Mouse (Mus musculus) kidney, embryonic 15.5 days (tissue): ENCODE results near the gene Stmn1. TPM values are rescaled to one million over a fixed set of nuclear protein-coding genes. Genes with fewer than 3 reads are reported as not detected.

Experiments
- ATAC-seq: fragments of 200-750 bp; cut with Nextera tagmentation; replicated peaks from 2 replicates; pipeline ENCODE4 v1.8.0; 2017; ENCODE audit warnings: moderate TSS enrichment; ENCODE audit not compliant: low FRiP score
- H3K27ac ChIP-seq: fragments of 300-500 bp; sonication (generic); 2 replicates; pipeline ENCODE4 v1.5.1; 2015; ENCODE audit warnings: mild to moderate bottlenecking, inconsistent platforms
- H3K27me3 ChIP-seq: fragments of 300-500 bp; sonication (generic); 2 replicates; pipeline ENCODE4 v1.6.1; 2015; ENCODE audit warnings: inconsistent platforms
- H3K36me3 ChIP-seq: fragments of 300-500 bp; sonication (generic); 2 replicates; pipeline ENCODE4 v1.6.1; 2015; ENCODE audit warnings: inconsistent platforms
- H3K4me1 ChIP-seq: fragments of 300-500 bp; sonication (generic); 2 replicates; pipeline ENCODE4 v1.6.1; 2015; ENCODE audit warnings: inconsistent platforms
- H3K4me2 ChIP-seq: fragments of 300-500 bp; sonication (generic); 2 replicates; pipeline ENCODE4 v1.6.1; 2015; ENCODE audit warnings: moderate library complexity, mild to moderate bottlenecking, inconsistent platforms
- H3K4me3 ChIP-seq: fragments of 300-500 bp; sonication (generic); replicated peaks from 2 replicates; pipeline ENCODE4 v1.5.1; 2015; ENCODE audit warnings: mild to moderate bottlenecking, inconsistent platforms
- H3K9ac ChIP-seq: fragments of 300-500 bp; sonication (generic); 2 replicates; pipeline ENCODE4 v1.6.1; 2015; ENCODE audit warnings: mild to moderate bottlenecking, inconsistent platforms
- H3K9me3 ChIP-seq: fragments of 300-500 bp; sonication (generic); replicated peaks from 2 replicates; pipeline ENCODE4 v1.6.1; 2016; ENCODE audit warnings: inconsistent platforms
- WGBS: fragments of 180-500 bp; shearing (Covaris S2); methylation state at CpG from one replicate; pipeline ENCODE4 v1.1.7; 2015; ENCODE audit warnings: mixed read lengths; 5-methylcytosine and 5-hydroxymethylcytosine counted together
- polyA plus RNA-seq: library from polyadenylated mRNA; unstranded; fragments of >200 nt; fragmentation: Nextera tagmentation; extraction: Ambion mirVana; gene quantifications from 2 replicates; pipeline ENCODE4 v1.2.1, GENCODE M21; 2015

Stmn1 gene
- polyA plus RNA-seq: 1,708 and 1,728 TPM in 2 replicates

DNA sequence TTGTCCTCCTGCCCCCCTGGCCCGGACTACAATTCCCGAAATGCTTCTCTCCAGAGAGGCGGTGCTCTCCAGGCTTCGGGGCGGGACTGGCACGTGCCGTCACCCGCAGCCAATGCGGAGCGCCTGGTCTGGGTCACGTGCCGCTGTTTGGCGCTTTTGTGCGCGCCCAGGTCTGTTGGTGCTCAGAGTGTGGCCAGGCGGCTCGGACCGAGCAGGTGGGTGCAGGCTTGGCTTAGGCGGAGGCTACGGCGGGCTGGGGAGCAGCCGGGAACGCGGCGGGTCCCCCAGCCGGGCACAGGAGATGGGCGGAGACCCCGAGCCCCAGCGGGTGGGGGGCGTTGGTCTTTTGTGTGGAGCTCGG lies at the start of gene Stmn1:
Gene Stmn1 (plus strand): TSS at position 106 of the 361 bp plus-strand sequence.
- H3K4me2 ChIP-seq: peak within 1 kb of the TSS; percentile 89
- peak within 1 kb of the TSS; percentile 91 for H3K9ac ChIP-seq
- peaks cover 22% of the 10 kb centered on the region for H3K4me1 ChIP-seq
- peak; percentile 96 for ATAC-seq
- H3K27me3 ChIP-seq: no peaks in the 10 kb centered on the region
- H3K36me3 ChIP-seq: peaks cover 24% of the 10 kb centered on the region
- peak within 1 kb of the TSS; percentile 97 for H3K27ac ChIP-seq
- H3K9me3 ChIP-seq: no peaks in the 10 kb centered on the region
- H3K4me3 ChIP-seq: peak within 1 kb of the TSS; percentile 99
- WGBS: under 1% methylated on average over 30 of the region's 31 CpGs

DNA sequence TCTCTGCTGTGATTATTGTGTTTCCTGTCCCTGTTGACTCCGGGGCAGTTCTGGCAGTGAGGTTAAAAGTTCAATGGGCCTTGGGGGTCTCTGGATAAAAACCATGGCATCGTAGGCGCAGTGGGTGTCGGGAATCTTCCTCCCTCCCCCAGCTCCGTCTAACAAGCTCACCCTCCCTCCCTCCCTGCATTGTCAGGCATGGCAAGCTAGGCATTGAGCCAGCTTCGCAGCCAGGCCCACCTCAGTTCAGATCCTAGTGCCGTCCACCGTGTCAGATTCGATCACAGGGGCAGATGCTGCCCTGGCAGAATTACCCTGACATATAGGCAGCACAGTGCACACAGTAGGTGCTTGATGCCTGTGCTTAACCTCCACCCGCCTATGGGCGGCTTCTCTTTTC lies 46.1 kb upstream of the Stmn1 start:
- no peaks in the 10 kb centered on the region for H3K4me1 ChIP-seq
- H3K4me3 ChIP-seq: no peak overlapping the region
- no peak for ATAC-seq
- peaks cover 59% of the 10 kb centered on the region; the same call in 1 of the 2 replicates for H3K36me3 ChIP-seq
- H3K27me3 ChIP-seq: no peaks in the 10 kb centered on the region
- no peaks in the 10 kb centered on the region for H3K9me3 ChIP-seq
- H3K27ac ChIP-seq: no peak overlapping the region
- WGBS: 62% methylated on average over 11 of the region's 11 CpGs
- no peak overlapping the region for H3K9ac ChIP-seq
- no peak overlapping the region for H3K4me2 ChIP-seq

DNA sequence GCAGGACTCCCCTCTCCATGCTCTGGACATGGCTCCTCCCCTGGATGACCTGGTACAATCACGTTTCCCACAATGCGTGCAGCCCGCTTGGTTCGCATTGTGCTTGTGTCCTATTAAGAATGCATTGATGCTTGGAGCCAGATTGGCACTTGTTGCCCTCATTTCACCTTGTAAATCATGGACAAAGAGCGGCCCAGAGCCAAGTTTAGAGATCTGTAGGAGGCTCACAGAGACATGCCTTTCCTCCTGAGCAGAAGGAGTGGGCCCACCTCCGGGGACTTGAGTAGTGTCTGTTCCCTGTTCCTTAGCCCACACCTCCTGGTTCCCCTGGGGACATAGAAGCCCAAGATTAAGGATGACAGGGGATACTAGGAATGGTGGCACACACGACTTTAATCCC lies 44.2 kb upstream of the Stmn1 start:
- ATAC-seq: no peak
- H3K9ac ChIP-seq: no peak overlapping the region
- H3K4me1 ChIP-seq: no peaks in the 10 kb centered on the region
- no peak overlapping the region for H3K27ac ChIP-seq
- no peaks in the 10 kb centered on the region for H3K9me3 ChIP-seq
- peaks cover 51% of the 10 kb centered on the region; the same call in 1 of the 2 replicates for H3K36me3 ChIP-seq
- WGBS: 89% methylated on average over 7 of the region's 7 CpGs
- no peak overlapping the region for H3K4me3 ChIP-seq
- no peaks in the 10 kb centered on the region for H3K27me3 ChIP-seq
- no peak overlapping the region for H3K4me2 ChIP-seq

DNA sequence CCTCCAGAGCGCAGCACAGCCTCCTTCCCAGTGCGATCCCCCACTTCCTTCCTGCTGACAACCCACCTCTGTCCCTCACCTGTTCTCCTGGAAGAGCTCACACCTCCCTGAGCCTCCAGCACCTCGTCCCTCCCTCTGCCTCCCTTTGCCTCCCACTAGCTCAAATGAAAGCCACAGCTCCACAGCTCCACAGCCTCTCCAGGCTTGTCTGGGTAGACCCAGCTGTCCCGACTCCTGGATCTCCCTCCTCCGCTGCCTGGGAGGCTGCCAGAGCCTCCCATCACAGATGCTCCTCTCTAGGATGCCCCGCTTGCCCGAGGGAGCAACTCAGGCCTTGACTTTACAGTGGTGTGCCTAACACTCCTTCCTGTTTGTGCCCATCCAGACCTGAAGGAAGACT lies 43.0 kb upstream of the Stmn1 start:
- H3K27me3 ChIP-seq: no peaks in the 10 kb centered on the region
- no peak for ATAC-seq
- 66% methylated on average over 7 of the region's 7 CpGs for WGBS
- H3K4me3 ChIP-seq: no peak overlapping the region
- no peak overlapping the region for H3K4me2 ChIP-seq
- peaks cover 2% of the 10 kb centered on the region; the same call in 1 of the 2 replicates for H3K4me1 ChIP-seq
- peaks cover 51% of the 10 kb centered on the region; the same call in 1 of the 2 replicates for H3K36me3 ChIP-seq
- no peaks in the 10 kb centered on the region for H3K9me3 ChIP-seq
- H3K27ac ChIP-seq: no peak overlapping the region
- H3K9ac ChIP-seq: no peak overlapping the region

DNA sequence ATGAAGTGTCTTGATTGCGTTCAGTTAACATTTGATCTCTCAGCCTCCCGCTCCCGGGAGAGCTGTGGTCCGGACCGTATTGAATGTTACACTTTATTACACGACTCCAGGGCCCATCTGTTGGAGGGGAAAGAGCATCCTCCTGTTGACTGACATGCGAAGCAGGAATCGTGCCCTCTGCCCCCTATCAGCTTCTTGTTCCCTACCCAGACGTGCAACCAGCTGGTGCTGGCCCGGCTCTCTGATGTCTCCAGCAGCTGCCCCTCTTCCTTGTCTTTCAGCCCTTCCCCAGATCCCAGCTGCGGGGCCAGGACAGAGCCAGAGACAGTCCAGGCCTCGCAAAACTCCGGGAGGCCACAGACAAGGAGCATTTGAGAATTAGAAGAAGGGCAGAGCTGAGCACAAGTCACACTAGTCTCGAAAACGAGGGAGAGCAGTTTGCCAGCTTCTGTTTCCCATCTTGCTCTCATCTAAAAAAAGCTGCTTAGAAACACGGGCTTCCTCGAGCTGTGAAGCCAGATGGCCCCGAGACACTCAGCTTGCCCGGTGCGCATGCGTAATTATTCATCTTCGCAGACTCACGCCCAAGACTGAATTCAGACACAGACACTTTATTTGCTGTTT lies 37.6 kb upstream of the Stmn1 start:
- Histone ChIP-seq H3K4me2 (peak overlapping the region; percentile 34), H3K27ac (peak overlapping the region; percentile 38; the same call in 1 of the 2 replicates), H3K4me1 (peaks cover 11% of the 10 kb centered on the region), H3K4me3 (no peak overlapping the region), H3K9ac (no peak overlapping the region), H3K9me3 (no peaks in the 10 kb centered on the region), H3K36me3 (peaks cover 17% of the 10 kb centered on the region; the same call in 1 of the 2 replicates), H3K27me3 (no peaks in the 10 kb centered on the region)
- ATAC-seq: no peak
- WGBS: 19% methylated on average over 23 of the region's 23 CpGs

DNA sequence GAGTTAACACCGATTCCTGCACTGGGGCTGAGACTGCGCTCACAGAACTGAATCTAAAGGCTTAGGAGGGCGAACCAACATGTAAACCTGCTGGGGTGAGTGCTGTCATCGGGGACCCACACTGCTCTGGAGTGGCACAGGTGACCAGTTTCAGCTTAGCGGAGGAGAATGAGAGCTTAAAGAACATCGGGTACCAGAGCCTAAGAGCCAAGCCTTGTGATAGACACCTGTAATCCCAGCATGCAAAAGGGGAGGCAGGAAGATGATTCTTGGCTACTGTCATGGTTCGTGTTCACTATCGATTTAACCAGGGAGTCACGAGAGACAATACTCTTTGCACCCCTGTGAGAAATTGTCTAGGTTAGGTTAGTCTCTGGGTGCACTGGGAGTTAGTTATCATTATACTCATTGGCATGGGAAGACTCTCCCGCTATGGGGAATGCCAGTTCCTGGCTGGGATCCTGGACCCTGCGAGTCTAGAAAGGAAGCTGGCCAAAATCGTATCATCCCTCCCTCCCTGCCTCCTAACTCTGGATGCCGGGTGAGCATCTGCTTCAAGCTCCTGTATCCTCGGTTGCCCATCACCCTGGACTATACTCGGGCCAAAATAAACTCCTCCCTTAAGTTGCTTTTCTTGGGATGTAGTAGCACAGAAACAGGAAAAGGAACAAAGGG lies 35.3 kb upstream of the Stmn1 start:
- no peaks in the 10 kb centered on the region for H3K36me3 ChIP-seq
- no peak for ATAC-seq
- WGBS: 82% methylated on average over 15 of the region's 15 CpGs

DNA sequence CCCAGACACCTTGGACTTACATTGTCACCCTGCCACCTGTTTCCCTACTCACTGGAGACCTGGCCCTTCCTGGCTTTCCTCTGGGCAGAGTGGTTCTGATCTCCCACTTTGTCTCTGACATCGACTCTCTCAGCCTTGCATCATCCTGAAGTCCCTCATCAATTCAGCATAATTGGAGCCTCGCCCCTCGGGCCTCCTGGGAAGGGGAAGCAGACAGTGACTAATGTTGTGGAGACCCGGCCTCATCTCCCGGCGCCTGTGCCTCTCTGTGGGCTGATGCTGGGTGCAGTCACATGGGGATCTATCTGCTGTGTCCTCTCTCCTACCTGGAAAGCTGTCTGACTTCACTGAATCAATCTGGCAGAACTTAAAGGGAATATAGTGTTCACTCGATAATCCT lies 31.9 kb upstream of the Stmn1 start:
- no peak for ATAC-seq
- Histone ChIP-seq H3K4me3 (no peak overlapping the region), H3K4me1 (no peaks in the 10 kb centered on the region), H3K4me2 (no peak overlapping the region), H3K9me3 (no peaks in the 10 kb centered on the region), H3K9ac (no peak overlapping the region), H3K36me3 (no peaks in the 10 kb centered on the region), H3K27ac (no peak overlapping the region), H3K27me3 (no peaks in the 10 kb centered on the region)
- WGBS: 24% methylated on average over 7 of the region's 7 CpGs

More for the DNA sequence above, 35.3 kb upstream of the Stmn1 start:
- Histone ChIP-seq H3K27ac (no peak overlapping the region), H3K4me2 (no peak overlapping the region), H3K4me1 (peaks cover 11% of the 10 kb centered on the region), H3K9ac (no peak overlapping the region), H3K9me3 (no peaks in the 10 kb centered on the region), H3K4me3 (no peak overlapping the region), H3K27me3 (no peaks in the 10 kb centered on the region)

DNA sequence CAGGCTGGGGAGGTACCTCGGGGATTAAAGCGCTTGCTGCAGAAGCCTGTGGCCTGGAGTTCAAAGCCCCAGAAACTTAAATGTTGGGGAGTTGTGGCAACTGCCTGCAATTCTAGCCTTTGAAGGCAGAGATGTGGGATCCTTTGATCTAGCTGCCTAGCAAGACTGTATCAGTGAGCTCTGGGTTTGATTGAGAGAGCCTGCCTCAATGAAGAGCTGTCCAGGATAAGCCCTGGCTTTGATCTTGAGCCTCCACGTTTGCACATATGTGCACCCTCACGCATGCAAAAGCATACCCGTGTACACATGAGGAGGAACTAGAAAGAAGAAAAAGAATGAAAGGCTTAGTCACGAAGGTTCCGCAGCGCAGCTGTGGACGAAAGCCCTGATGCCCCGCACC lies 31.5 kb upstream of the Stmn1 start:
- no peak overlapping the region for H3K9ac ChIP-seq
- no peak overlapping the region for H3K4me2 ChIP-seq
- no peaks in the 10 kb centered on the region for H3K36me3 ChIP-seq
- H3K27me3 ChIP-seq: no peaks in the 10 kb centered on the region
- H3K4me1 ChIP-seq: no peaks in the 10 kb centered on the region
- H3K4me3 ChIP-seq: no peak overlapping the region
- no peak overlapping the region for H3K27ac ChIP-seq
- H3K9me3 ChIP-seq: no peaks in the 10 kb centered on the region
- 57% methylated on average over 10 of the region's 10 CpGs for WGBS
- ATAC-seq: no peak

DNA sequence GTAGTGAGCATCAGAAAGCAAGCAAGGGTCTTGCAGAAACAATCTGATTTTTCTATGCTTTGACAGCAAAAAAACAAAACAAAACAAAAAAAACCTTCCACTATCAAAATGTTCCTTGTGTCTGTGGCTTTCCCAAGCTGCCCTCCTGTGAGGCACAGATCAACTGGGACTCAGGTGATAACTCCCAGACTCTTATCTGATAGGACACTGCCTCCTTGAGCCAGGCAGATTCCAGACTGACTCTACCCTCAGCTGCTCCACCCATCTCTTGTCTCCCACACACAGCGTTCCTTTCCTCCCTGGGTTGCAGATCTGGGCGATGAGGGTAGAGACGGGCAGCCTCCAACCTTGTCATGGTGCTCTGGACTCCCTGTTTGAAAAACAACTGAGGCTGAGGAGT lies 29.0 kb upstream of the Stmn1 start:
- Histone ChIP-seq H3K27me3 (no peaks in the 10 kb centered on the region), H3K9me3 (no peaks in the 10 kb centered on the region), H3K4me1 (no peaks in the 10 kb centered on the region), H3K9ac (no peak overlapping the region), H3K36me3 (no peaks in the 10 kb centered on the region), H3K27ac (no peak overlapping the region), H3K4me2 (no peak overlapping the region), H3K4me3 (no peak overlapping the region)
- no peak for ATAC-seq
- 50% methylated on average over 3 of the region's 3 CpGs for WGBS

DNA sequence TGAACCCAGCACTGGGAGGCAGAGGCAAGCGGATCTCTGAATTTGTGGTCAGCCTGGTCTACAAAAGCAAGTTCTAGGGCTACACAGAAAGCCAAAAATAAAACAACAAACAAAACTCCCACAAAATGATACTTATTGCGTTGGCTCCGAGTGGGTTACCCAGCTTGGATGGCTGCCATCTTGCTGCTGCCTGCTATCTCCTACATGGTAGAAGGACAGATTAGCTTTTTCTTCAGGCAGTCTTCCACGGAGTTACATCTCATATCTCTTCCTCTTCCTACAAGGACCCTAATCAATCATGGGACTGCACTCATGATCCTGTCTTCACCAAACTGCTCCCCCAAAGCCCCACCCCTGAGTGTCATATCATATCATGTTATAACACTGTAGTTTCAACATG lies 28.2 kb upstream of the Stmn1 start:
- no peak overlapping the region for H3K4me2 ChIP-seq
- H3K4me3 ChIP-seq: no peak overlapping the region
- H3K36me3 ChIP-seq: no peaks in the 10 kb centered on the region
- H3K9ac ChIP-seq: no peak overlapping the region
- no peaks in the 10 kb centered on the region for H3K4me1 ChIP-seq
- 91% methylated on average over 4 of the region's 4 CpGs for WGBS
- no peaks in the 10 kb centered on the region for H3K9me3 ChIP-seq
- no peak overlapping the region for H3K27ac ChIP-seq
- no peaks in the 10 kb centered on the region for H3K27me3 ChIP-seq
- no peak for ATAC-seq

DNA sequence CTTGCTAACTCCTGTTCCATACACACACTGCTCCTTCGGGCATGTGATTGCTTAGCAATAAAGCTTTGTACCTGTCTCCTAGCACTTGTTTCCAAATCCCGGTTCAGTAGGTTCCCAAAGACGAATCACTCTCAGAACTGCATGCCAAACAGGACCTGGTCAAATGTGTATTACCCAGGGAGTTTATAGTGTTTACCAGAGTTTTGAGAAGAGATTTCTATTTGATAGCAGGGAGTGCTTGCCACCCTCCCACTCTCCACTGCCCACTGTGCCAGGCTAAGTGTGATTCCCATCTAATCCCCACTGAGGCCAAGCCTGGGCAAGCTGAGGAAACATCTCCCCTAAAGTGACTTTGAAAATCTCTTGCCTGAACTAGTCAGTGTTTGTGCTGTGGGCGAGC lies 25.9 kb upstream of the Stmn1 start:
- no peak overlapping the region for H3K27ac ChIP-seq

DNA sequence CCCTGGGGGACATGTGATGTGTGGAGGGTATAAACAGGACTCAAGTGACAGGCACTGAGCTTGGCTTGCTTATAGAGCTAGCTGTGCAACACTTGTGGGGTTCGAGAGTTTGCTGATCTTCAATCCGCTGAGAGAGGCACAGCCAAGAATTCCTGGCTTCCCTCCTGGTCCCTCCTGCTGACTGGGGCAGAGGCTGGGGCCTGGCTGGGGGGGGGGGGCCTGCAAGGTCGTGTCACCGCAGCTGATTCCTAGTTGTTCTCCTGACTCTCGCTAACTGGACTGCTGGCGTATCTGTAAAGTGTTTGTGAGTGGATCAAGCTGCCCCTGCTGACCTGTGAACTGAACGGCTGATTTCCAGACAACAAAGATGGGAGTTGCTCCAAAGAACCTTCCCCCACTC lies 24.5 kb upstream of the Stmn1 start:
- Histone ChIP-seq H3K9ac (no peak overlapping the region), H3K4me1 (0 out of 2 replicates have a peak, but pooled peaks cover 3% of the 10 kb centered on the region), H3K4me2 (no peak overlapping the region), H3K36me3 (no peaks in the 10 kb centered on the region), H3K4me3 (no peak overlapping the region), H3K27ac (no peak overlapping the region), H3K9me3 (no peaks in the 10 kb centered on the region), H3K27me3 (peaks cover 5% of the 10 kb centered on the region; the same call in 1 of the 2 replicates)
- WGBS: 55% methylated on average over 7 of the region's 7 CpGs
- no peak for ATAC-seq

More for the DNA sequence above, 25.9 kb upstream of the Stmn1 start:
- 85% methylated on average over 4 of the region's 4 CpGs for WGBS
- no peaks in the 10 kb centered on the region for H3K9me3 ChIP-seq
- ATAC-seq: no peak
- no peaks in the 10 kb centered on the region for H3K36me3 ChIP-seq
- no peak overlapping the region for H3K9ac ChIP-seq
- no peak overlapping the region for H3K4me2 ChIP-seq
- no peaks in the 10 kb centered on the region for H3K4me1 ChIP-seq
- H3K4me3 ChIP-seq: no peak overlapping the region
- 0 out of 2 replicates have a peak, but pooled peaks cover 4% of the 10 kb centered on the region for H3K27me3 ChIP-seq
